Mouse (Mus musculus): ENCODE results near the gene Lims1.

GRCm38 (mm10) chr10:58359123-58359522 is 35.9 kb downstream of the Lims1 start:
- TF ChIP-seq CEBPB (IDR thresholded peaks at IDR 0.05; ENCODE audit: low read depth) = no peak
- TF ChIP-seq MAX (IDR thresholded peaks at IDR 0.05) = no peak
- TF ChIP-seq CTCF (IDR thresholded peaks at IDR 0.05; ENCODE audit: control insufficient read depth, insufficient read depth, insufficient read length) = no peak
- TF ChIP-seq USF1 (IDR thresholded peaks at IDR 0.05; ENCODE audit: low read depth) = no peak
- TF ChIP-seq MYOD1 (IDR thresholded peaks at IDR 0.05; ENCODE audit: control insufficient read depth, insufficient read length, low read depth) = no peak
- TF ChIP-seq MYOG (IDR thresholded peaks at IDR 0.05; ENCODE audit: control insufficient read depth, extremely low read depth, insufficient read length) = no peak
